Mouse (Mus musculus): ENCODE measurements around the gene Lsm10. TPM values are rescaled to one million over a fixed set of nuclear protein-coding genes. Genes with fewer than 3 reads are reported as not detected.
A peak's percentile ranks its signal among the peaks of the same experiment; 100 is the strongest.

Gene Lsm10
- polyA plus RNA-seq, 1 experiment from 2014 or later = 45.7 TPM

DNA sequence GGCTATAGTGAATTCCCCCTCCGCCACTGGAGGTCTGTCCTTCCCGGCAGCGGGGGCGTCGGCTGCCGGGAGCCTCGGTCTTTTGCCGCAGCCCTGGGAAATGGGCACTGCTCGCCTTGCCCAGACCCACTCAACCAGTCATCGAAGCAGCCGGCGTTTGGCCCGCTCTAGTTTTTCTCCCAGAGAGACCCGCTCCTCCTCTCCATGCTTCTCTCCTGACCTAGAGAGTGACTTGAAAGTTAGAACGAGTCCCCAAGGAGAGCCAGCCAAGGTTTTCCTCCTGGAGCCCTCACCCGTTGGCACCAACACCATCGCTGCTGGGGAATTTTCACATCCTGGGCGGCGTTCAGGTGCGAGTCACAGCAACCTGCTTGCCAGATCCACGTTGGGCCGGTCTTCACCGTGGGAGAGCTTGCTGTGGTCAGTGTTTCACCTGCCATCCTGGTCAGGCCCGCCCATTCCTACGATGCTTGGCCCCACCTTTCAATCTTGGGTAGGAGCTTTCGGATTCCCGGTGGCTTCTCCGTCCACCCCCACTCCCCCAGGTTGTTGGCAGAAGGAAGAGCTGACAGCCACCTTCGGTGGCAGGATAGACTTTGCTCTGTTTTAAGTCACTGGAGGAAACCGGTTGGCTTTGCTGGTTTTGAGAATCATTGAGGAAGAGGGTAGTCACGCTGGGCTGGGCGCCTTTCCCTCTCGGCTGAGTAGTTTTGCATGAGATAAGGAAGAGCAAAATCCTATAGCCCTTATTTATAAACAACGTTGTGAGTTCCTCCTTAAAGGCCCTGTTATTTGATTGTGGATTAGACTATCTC, 8.0 kb downstream of the Lsm10 start:
- peak overlapping the region; percentile 97 for H3K4me2 ChIP-seq
- peak; percentile 86 for DNase-seq (ENCODE audit: low spot score, missing footprints)
- H3K4me1 ChIP-seq (ENCODE audit: control insufficient read depth, insufficient read depth, low read length) = peaks cover 27% of the 10 kb centered on the region
- ATAC-seq (ENCODE audit: low FRiP score) = no peak; the same call in 1 of the 2 replicates
- H3K4me3 ChIP-seq (ENCODE audit: low read depth, low read length) = peak overlapping the region; percentile 90
- H3K9ac ChIP-seq (ENCODE audit: low read length) = peak overlapping the region; percentile 75
- H3K27me3 ChIP-seq (ENCODE audit: control insufficient read depth, insufficient read depth, low read length) = no peaks in the 10 kb centered on the region
- H3K27ac ChIP-seq (ENCODE audit: low read depth, low read length) = no peak overlapping the region
- no peaks in the 10 kb centered on the region for H3K36me3 ChIP-seq (ENCODE audit: control insufficient read depth, insufficient read depth, low read length)
- WGBS = 3% methylated on average over 34 of the region's 34 CpGs
- H3K9me3 ChIP-seq (ENCODE audit: control insufficient read depth, low read length) = no peaks in the 10 kb centered on the region

- peaks cover 30% of the 10 kb centered on the region for H3K4me1 ChIP-seq (ENCODE audit: control insufficient read depth, insufficient read depth, low read length)
- H3K9ac ChIP-seq (ENCODE audit: low read length) = no peak overlapping the region; the same call in 1 of the 2 replicates
- H3K27ac ChIP-seq (ENCODE audit: low read depth, low read length) = no peak overlapping the region
- no peaks in the 10 kb centered on the region for H3K27me3 ChIP-seq (ENCODE audit: control insufficient read depth, insufficient read depth, low read length)
- ATAC-seq (ENCODE audit: low FRiP score) (no peak), DNase-seq (ENCODE audit: low spot score, missing footprints) (peak; percentile 75)
- peak overlapping the region; percentile 97 for H3K4me2 ChIP-seq
- H3K4me3 ChIP-seq (ENCODE audit: low read depth, low read length) = peak overlapping the region; percentile 90
- H3K36me3 ChIP-seq (ENCODE audit: control insufficient read depth, insufficient read depth, low read length) = no peaks in the 10 kb centered on the region
- 55% methylated on average over 7 of the region's 7 CpGs for WGBS
- no peaks in the 10 kb centered on the region for H3K9me3 ChIP-seq (ENCODE audit: control insufficient read depth, low read length)
Measured at GRCm38 (mm10) chr4:126105131-126105783, 8.8 kb downstream of the Lsm10 start.

- WGBS = 30% methylated on average over 8 of the region's 8 CpGs
- no peaks in the 10 kb centered on the region for H3K27me3 ChIP-seq (ENCODE audit: control insufficient read depth, insufficient read depth, low read length)
- H3K9ac ChIP-seq (ENCODE audit: low read length) = 0 out of 2 replicates have a peak overlapping the region, but pooled peaks have one; percentile 5
- H3K36me3 ChIP-seq (ENCODE audit: control insufficient read depth, insufficient read depth, low read length) = no peaks in the 10 kb centered on the region
- H3K27ac ChIP-seq (ENCODE audit: low read depth, low read length) = no peak overlapping the region
- no peak overlapping the region for H3K4me2 ChIP-seq
- H3K4me3 ChIP-seq (ENCODE audit: low read depth, low read length) = no peak overlapping the region
- ATAC-seq (ENCODE audit: low FRiP score) = no peak
- peak; percentile 86 for DNase-seq (ENCODE audit: low spot score, missing footprints)
- no peaks in the 10 kb centered on the region for H3K9me3 ChIP-seq (ENCODE audit: control insufficient read depth, low read length)
- peaks cover 34% of the 10 kb centered on the region for H3K4me1 ChIP-seq (ENCODE audit: control insufficient read depth, insufficient read depth, low read length)
Measured at GRCm38 (mm10) chr4:126108061-126108740, 11.8 kb downstream of the Lsm10 start.

DNA sequence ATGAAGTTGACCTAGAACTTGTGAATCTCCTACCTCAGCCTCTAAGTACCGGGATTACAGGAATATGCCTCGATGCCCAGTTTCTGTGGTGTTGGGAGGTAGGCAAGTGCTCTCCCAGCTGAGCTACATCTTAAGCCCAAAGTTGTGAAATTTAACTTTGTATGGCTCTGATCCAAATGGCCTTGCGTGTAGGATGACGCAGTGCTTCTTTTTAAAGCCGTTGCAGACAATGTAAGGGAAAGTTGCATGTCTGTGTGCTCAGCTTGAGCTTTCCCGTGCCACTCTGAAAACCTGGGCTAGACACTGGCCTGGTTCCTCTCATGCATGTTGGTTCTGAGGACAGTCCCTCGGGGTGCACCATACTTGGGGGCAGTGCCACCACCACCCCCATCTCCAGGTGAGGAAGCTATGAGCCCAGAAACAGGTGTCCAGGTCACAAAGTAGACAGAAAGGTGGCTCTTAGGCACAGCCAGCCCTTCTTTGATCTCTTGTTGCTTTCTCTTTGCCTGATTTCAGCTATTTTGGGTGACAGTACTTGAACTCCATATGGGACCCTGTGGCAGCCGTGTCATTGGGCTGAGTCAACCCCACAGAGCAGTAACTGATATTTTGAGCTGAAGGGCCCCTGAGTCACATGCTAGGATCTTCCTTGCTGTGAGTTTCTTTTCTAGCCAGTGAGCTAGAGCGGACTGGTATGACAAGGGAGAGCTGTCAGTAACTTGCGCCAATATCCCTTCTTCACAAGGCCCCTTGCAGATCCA, 13.4 kb downstream of the Lsm10 start:
- Histone ChIP-seq H3K36me3 (ENCODE audit: control insufficient read depth, insufficient read depth, low read length) (no peaks in the 10 kb centered on the region), H3K27ac (ENCODE audit: low read depth, low read length) (no peak overlapping the region), H3K4me1 (ENCODE audit: control insufficient read depth, insufficient read depth, low read length) (peaks cover 28% of the 10 kb centered on the region), H3K9ac (ENCODE audit: low read length) (no peak overlapping the region), H3K4me3 (ENCODE audit: low read depth, low read length) (no peak overlapping the region), H3K4me2 (no peak overlapping the region), H3K27me3 (ENCODE audit: control insufficient read depth, insufficient read depth, low read length) (no peaks in the 10 kb centered on the region), H3K9me3 (ENCODE audit: control insufficient read depth, low read length) (no peaks in the 10 kb centered on the region)
- ATAC-seq (ENCODE audit: low FRiP score) (no peak), DNase-seq (ENCODE audit: low spot score, missing footprints) (peak; percentile 81)
- WGBS = 80% methylated on average over 10 of the region's 10 CpGs

- Histone ChIP-seq H3K27ac (ENCODE audit: low read depth, low read length) (peak overlapping the region; percentile 20; the same call in 1 of the 2 replicates), H3K36me3 (ENCODE audit: control insufficient read depth, insufficient read depth, low read length) (no peaks in the 10 kb centered on the region), H3K4me1 (ENCODE audit: control insufficient read depth, insufficient read depth, low read length) (peaks cover 24% of the 10 kb centered on the region), H3K4me3 (ENCODE audit: low read depth, low read length) (no peak overlapping the region), H3K9me3 (ENCODE audit: control insufficient read depth, low read length) (no peaks in the 10 kb centered on the region), H3K4me2 (0 out of 2 replicates have a peak overlapping the region, but pooled peaks have one; percentile 6), H3K9ac (ENCODE audit: low read length) (peak overlapping the region; percentile 27; the same call in 1 of the 2 replicates), H3K27me3 (ENCODE audit: control insufficient read depth, insufficient read depth, low read length) (no peaks in the 10 kb centered on the region)
- DNase-seq (ENCODE audit: low spot score, missing footprints) (peak; percentile 82), ATAC-seq (ENCODE audit: low FRiP score) (peak; percentile 24)
- 18% methylated on average over 12 of the region's 12 CpGs for WGBS
Measured at GRCm38 (mm10) chr4:126110374-126111152, 14.1 kb downstream of the Lsm10 start.

DNA sequence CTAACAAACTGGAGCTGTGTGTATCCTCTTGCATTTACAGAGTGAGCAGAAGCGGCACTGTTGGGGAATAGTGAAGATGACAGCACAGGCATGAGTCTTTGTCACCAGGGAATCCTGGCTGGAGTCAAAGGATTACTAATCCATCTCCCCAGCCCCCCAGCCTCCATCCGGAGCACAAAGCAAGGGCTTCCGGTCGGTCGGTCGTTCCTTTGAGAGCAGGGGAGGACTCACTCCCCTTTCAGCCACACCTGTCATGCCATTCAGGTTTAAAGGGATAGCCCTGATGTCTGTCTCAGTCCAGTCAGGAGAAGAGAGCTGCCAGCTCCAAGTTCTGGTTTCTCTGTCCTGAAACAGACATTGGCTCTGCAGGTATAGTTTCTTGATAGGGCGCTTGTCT, 14.7 kb downstream of the Lsm10 start:
- Histone ChIP-seq H3K9me3 (ENCODE audit: control insufficient read depth, low read length) (no peaks in the 10 kb centered on the region), H3K36me3 (ENCODE audit: control insufficient read depth, insufficient read depth, low read length) (no peaks in the 10 kb centered on the region), H3K4me3 (ENCODE audit: low read depth, low read length) (no peak overlapping the region), H3K4me1 (ENCODE audit: control insufficient read depth, insufficient read depth, low read length) (peaks cover 24% of the 10 kb centered on the region), H3K27me3 (ENCODE audit: control insufficient read depth, insufficient read depth, low read length) (no peaks in the 10 kb centered on the region), H3K9ac (ENCODE audit: low read length) (peak overlapping the region; percentile 27; the same call in 1 of the 2 replicates), H3K4me2 (no peak overlapping the region), H3K27ac (ENCODE audit: low read depth, low read length) (peak overlapping the region; percentile 20; the same call in 1 of the 2 replicates)
- DNase-seq (ENCODE audit: low spot score, missing footprints) = peak; percentile 84
- ATAC-seq (ENCODE audit: low FRiP score) = no peak
- 17% methylated on average over 7 of the region's 7 CpGs for WGBS

GRCm38 (mm10) chr4:126113243-126113642, 16.8 kb downstream of the Lsm10 start:
- no peaks in the 10 kb centered on the region for H3K9me3 ChIP-seq (ENCODE audit: control insufficient read depth, low read length)
- no peak for DNase-seq (ENCODE audit: low spot score, missing footprints)
- no peak overlapping the region for H3K27ac ChIP-seq (ENCODE audit: low read depth, low read length)
- WGBS = 77% methylated on average over 4 of the region's 4 CpGs
- no peak overlapping the region for H3K4me3 ChIP-seq (ENCODE audit: low read depth, low read length)
- ATAC-seq (ENCODE audit: low FRiP score) = no peak
- H3K9ac ChIP-seq (ENCODE audit: low read length) = no peak overlapping the region
- H3K4me2 ChIP-seq = no peak overlapping the region
- H3K27me3 ChIP-seq (ENCODE audit: control insufficient read depth, insufficient read depth, low read length) = no peaks in the 10 kb centered on the region
- peaks cover 16% of the 10 kb centered on the region for H3K4me1 ChIP-seq (ENCODE audit: control insufficient read depth, insufficient read depth, low read length)
- no peaks in the 10 kb centered on the region for H3K36me3 ChIP-seq (ENCODE audit: control insufficient read depth, insufficient read depth, low read length)

DNA sequence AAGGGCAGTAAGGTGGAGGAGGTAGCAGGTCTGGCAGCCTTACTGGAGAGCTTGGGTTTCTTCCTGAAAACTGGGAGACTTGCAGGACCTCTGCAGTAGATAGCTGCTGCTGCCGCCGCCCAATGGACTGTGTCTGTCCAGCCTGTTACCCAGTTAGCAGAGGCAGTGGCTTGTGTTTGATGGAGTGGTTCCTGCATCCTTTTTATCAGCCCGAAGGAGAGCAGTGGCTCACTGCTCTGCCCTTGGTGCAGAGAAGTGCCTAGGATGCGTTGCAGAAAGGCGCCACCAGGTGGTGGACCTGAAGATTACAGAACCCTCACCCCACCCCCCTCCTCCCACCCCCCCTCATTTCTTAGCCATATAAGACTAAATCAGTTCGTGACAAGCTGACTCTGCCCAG, 17.5 kb downstream of the Lsm10 start:
- ATAC-seq (ENCODE audit: low FRiP score) = no peak
- 22% methylated on average over 6 of the region's 6 CpGs for WGBS

More for the DNA sequence above, 17.5 kb downstream of the Lsm10 start:
- no peaks in the 10 kb centered on the region for H3K27me3 ChIP-seq (ENCODE audit: control insufficient read depth, insufficient read depth, low read length)
- H3K4me2 ChIP-seq = no peak overlapping the region
- no peak overlapping the region for H3K4me3 ChIP-seq (ENCODE audit: low read depth, low read length)
- peaks cover 13% of the 10 kb centered on the region for H3K4me1 ChIP-seq (ENCODE audit: control insufficient read depth, insufficient read depth, low read length)
- no peaks in the 10 kb centered on the region for H3K9me3 ChIP-seq (ENCODE audit: control insufficient read depth, low read length)
- peak; percentile 91 for DNase-seq (ENCODE audit: low spot score, missing footprints)
- no peaks in the 10 kb centered on the region for H3K36me3 ChIP-seq (ENCODE audit: control insufficient read depth, insufficient read depth, low read length)
- no peak overlapping the region for H3K9ac ChIP-seq (ENCODE audit: low read length)
- H3K27ac ChIP-seq (ENCODE audit: low read depth, low read length) = no peak overlapping the region

Data from midbrain, embryonic 11.5 days (tissue).